Mouse (Mus musculus) testis, adult 2 months (tissue): Measurements from ENCODE around the gene Polg. TPM values are rescaled to one million over a fixed set of nuclear protein-coding genes. Genes with fewer than 3 reads are reported as not detected.
A peak's percentile ranks its signal among the peaks of the same experiment; 100 is the strongest.

ENCODE experiments used
- H3K27ac ChIP-seq: fragments of 200-500 bp; 2 replicates; pipeline ENCODE4 v1.5.1; 2012; ENCODE audit warnings: low read depth, low read length; ENCODE audit not compliant: control insufficient read depth, insufficient read depth
- H3K27me3 ChIP-seq: fragments of 200-500 bp; 2 replicates; pipeline ENCODE4 v1.6.1; 2012; ENCODE audit warnings: mild to moderate bottlenecking, low read length, moderate library complexity; ENCODE audit not compliant: control insufficient read depth, insufficient read depth
- H3K36me3 ChIP-seq: fragments of 200-500 bp; 2 replicates; pipeline ENCODE4 v1.6.1; 2012; ENCODE audit warnings: mild to moderate bottlenecking, low read length; ENCODE audit not compliant: control insufficient read depth, insufficient read depth
- H3K4me1 ChIP-seq: fragments of 200-500 bp; 2 replicates; pipeline ENCODE4 v1.6.1; 2012; ENCODE audit warnings: low read length; ENCODE audit not compliant: control insufficient read depth, insufficient read depth
- H3K4me3 ChIP-seq: fragments of 200-500 bp; 2 replicates; pipeline ENCODE4 v1.5.1; 2012; ENCODE audit warnings: low read depth, mild to moderate bottlenecking, low read length, moderate library complexity, mixed read lengths; ENCODE audit not compliant: control insufficient read depth
- CTCF ChIP-seq: fragments of 200-500 bp; IDR thresholded peaks from 2 replicates; pipeline ENCODE4 v1.5.1; 2012; ENCODE audit warnings: low read depth, mild to moderate bottlenecking, inconsistent platforms, low read length, moderate library complexity; ENCODE audit not compliant: control insufficient read depth, insufficient read depth, insufficient replicate concordance
- POLR2A ChIP-seq: fragments of 200-500 bp; IDR thresholded peaks from 2 replicates; pipeline ENCODE4 v1.6.1; 2012; ENCODE audit warnings: low read depth, mild to moderate bottlenecking, inconsistent platforms, low read length, moderate library complexity; ENCODE audit not compliant: control insufficient read depth
- polyA plus RNA-seq: library from polyadenylated mRNA; depleted of rRNA; stranded (reverse); fragments of >200 nt; gene quantifications from 2 replicates; pipeline ENCODE4 v1.2.3, GENCODE M21; 2012

Gene Polg
- polyA plus RNA-seq, 1 experiment = 78.3 TPM

- Histone ChIP-seq H3K4me1 (peaks cover 8% of the 10 kb centered on the region), H3K4me3 (peak overlapping the region; percentile 90), H3K36me3 (no peaks in the 10 kb centered on the region), H3K27me3 (no peaks in the 10 kb centered on the region; the same call in 1 of the 2 replicates), H3K27ac (no peak overlapping the region)
- TF ChIP-seq CTCF = no peak
- TF ChIP-seq POLR2A = no peak
These were observed 40.4 kb upstream of the Polg start for GRCm38 (mm10) chr7:79506531-79507090.

- Histone ChIP-seq H3K36me3 (no peaks in the 10 kb centered on the region), H3K27ac (no peak overlapping the region), H3K4me3 (peak overlapping the region; percentile 90), H3K4me1 (peaks cover 8% of the 10 kb centered on the region), H3K27me3 (no peaks in the 10 kb centered on the region; the same call in 1 of the 2 replicates)
- no peak for TF ChIP-seq POLR2A
- TF ChIP-seq CTCF = no peak
These were observed 39.8 kb upstream of the Polg start for GRCm38 (mm10) chr7:79505876-79506530.

GRCm38 (mm10) chr7:79505376-79505775, 39.2 kb upstream of the Polg start:
- no peaks in the 10 kb centered on the region for H3K36me3 ChIP-seq
- TF ChIP-seq POLR2A = no peak
- no peak for TF ChIP-seq CTCF
- no peak overlapping the region for H3K27ac ChIP-seq
- peaks cover 8% of the 10 kb centered on the region for H3K4me1 ChIP-seq
- no peaks in the 10 kb centered on the region; the same call in 1 of the 2 replicates for H3K27me3 ChIP-seq
- peak overlapping the region; percentile 90 for H3K4me3 ChIP-seq

- H3K27me3 ChIP-seq = no peaks in the 10 kb centered on the region; the same call in 1 of the 2 replicates
- TF ChIP-seq POLR2A = peak; percentile 58
- no peak for TF ChIP-seq CTCF
- H3K4me3 ChIP-seq = peak overlapping the region; percentile 90
- peaks cover 12% of the 10 kb centered on the region for H3K4me1 ChIP-seq
- no peaks in the 10 kb centered on the region for H3K36me3 ChIP-seq
- H3K27ac ChIP-seq = peak overlapping the region; percentile 42; the same call in 1 of the 2 replicates
These were observed 38.6 kb upstream of the Polg start for GRCm38 (mm10) chr7:79504723-79505122.

GRCm38 (mm10) chr7:79503656-79504250, 37.6 kb upstream of the Polg start:
- Histone ChIP-seq H3K4me3 (peak overlapping the region; percentile 90), H3K36me3 (no peaks in the 10 kb centered on the region), H3K27me3 (no peaks in the 10 kb centered on the region; the same call in 1 of the 2 replicates), H3K27ac (no peak overlapping the region), H3K4me1 (peaks cover 21% of the 10 kb centered on the region)
- TF ChIP-seq POLR2A (no peak), CTCF (no peak)

GRCm38 (mm10) chr7:79503103-79503455, 36.9 kb upstream of the Polg start:
- TF ChIP-seq POLR2A (no peak), CTCF (no peak)
- Histone ChIP-seq H3K27ac (no peak overlapping the region), H3K4me3 (peak overlapping the region; percentile 58), H3K4me1 (peaks cover 21% of the 10 kb centered on the region), H3K27me3 (peaks cover 4% of the 10 kb centered on the region), H3K36me3 (no peaks in the 10 kb centered on the region)
